Mouse (Mus musculus) CH12.LX (cell line): ENCODE measurements at regions not wholly inside any gene's neighbourhood (a gene's known extent, or its start where the extent isn't known, plus 50 kb on each side); places are given as distances from the start of the nearest gene placed in this dataset.

ENCODE experiments used
- EP300 ChIP-seq: IDR thresholded peaks from 2 replicates; pipeline ENCODE4 v1.6.1; 2011; ENCODE audit warnings: low read length, improper control_type of control experiment
- NRF1 ChIP-seq: IDR thresholded peaks from 2 replicates; pipeline ENCODE4 v1.6.1; 2014; ENCODE audit warnings: low read depth, mild to moderate bottlenecking, inconsistent platforms, low read length, improper control_type of control experiment, moderate library complexity

- TF ChIP-seq NRF1 (no peak), EP300 (no peak)
These were observed 79.1 kb upstream of the Neurl1b start for GRCm38 (mm10) chr17:26335551-26335950.
